Mouse (Mus musculus): Measurements from ENCODE around the gene Mycbpap. TPM values are rescaled to one million over a fixed set of nuclear protein-coding genes. Genes with fewer than 3 reads are reported as not detected.
A peak's percentile ranks its signal among the peaks of the same experiment; 100 is the strongest.

Gene Mycbpap
- total RNA-seq, 2 experiments from 2014 or later, result 8.5 to 8.9 TPM

DNA sequence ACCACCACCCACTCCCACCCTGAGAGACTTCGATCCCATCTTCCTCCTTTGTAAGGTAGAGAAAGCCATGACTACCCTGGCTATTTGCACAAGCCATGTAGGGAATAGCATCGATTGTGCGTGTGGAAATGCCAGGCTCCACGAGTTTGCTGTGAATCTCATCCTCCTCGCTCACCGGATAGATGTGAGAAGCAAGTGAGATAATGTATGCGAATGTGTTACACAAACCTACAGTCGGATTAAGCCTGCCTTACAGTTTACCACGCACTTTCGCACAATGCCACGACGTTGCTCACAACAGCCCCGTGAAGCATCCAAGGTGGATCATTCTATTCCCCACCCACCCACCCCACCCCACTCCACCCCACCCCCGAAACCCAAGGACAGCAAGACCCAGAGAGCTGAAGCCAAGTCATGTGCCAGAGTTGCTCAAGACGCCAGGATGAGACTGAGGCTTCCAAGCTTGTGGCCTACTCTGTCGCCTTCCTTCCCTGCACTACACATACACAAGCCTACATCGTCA, 55.1 kb downstream of the Mycbpap start:
- Histone ChIP-seq H3K27ac (no peak overlapping the region; the same call in 1 of the 2 replicates), H3K4me3 (no peak overlapping the region)
- intact Hi-C loops (cut with DNase I), result no loop called here
- TF ChIP-seq CTCF (IDR thresholded peaks at IDR 0.05), result no peak
- DNase-seq (ENCODE audit: extremely low spot score in 1 of 2, low spot score in 2 of 2), result no peak

DNA sequence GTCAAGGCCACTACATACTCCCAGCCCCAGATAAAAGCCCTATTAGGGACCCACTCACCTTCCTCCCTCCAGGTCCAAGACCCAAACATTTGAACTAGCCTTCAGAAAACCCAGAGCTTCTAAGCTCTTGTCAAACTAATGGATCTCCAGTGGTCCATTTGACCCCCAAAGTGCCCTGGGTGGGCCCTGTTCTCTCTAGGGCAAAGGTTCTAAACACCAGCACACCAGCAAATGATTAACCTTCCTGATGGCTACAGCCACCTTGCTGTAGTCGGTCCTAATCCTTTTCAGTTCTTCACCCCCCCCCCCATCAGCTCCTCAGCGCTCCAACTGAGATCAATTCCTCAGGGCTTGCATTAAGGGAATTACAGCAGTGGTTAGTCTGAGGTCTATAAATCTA, 57.4 kb downstream of the Mycbpap start:
- DNase-seq (ENCODE audit: extremely low spot score in 1 of 2, low spot score in 2 of 2), result no peak
- TF ChIP-seq CTCF (IDR thresholded peaks at IDR 0.05), result no peak
- intact Hi-C loops (cut with DNase I), result no loop called here
- no peak overlapping the region for H3K4me3 ChIP-seq
- no peak overlapping the region for H3K27ac ChIP-seq

DNA sequence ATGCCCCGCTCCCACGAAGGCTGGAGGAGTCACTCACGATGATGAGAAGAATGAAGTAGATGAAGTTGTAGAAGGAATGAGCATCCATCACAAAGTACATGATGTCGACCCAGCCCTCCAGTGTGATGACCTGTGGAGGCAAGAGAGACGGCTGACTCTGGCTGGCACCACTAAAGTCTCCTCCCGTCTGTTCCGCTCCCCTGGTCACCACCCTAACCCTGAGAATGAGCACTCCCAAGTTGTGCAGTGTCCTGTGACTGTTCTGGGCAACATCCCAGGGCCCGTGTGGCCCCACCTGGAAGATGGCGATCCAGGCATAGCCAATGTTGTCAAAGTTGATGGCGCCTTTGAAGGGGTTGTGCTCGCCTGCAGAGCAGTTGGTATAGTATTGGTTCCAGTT, 59.7 kb downstream of the Mycbpap start:
- H3K4me3 ChIP-seq, result no peak overlapping the region
- DNase-seq (ENCODE audit: extremely low spot score in 1 of 2, low spot score in 2 of 2), result no peak
- no peak for TF ChIP-seq CTCF (IDR thresholded peaks at IDR 0.05)
- intact Hi-C loops (cut with DNase I), result no loop called here
- H3K27ac ChIP-seq, result no peak overlapping the region

DNA sequence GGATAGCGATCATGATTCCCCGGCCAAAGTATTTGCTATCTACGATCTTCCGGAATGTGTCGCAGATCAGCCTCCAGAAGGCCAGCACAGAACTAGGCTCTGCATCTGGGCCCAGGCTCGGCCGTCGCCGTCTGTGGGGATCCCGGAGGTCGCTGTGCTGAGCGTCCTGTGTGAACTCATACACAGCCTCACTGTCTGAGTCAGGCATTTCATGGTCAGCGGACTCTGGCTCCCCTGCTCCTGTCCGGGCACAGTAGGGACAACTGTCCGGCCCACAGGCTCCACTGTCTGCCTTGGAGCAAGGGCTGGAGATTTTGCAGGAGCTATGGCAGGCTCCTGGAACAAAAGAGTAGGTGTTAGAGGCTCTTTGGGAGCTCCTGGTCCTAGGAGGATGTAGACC, 64.5 kb downstream of the Mycbpap start:
- intact Hi-C loops (cut with DNase I), result no loop called here

DNA sequence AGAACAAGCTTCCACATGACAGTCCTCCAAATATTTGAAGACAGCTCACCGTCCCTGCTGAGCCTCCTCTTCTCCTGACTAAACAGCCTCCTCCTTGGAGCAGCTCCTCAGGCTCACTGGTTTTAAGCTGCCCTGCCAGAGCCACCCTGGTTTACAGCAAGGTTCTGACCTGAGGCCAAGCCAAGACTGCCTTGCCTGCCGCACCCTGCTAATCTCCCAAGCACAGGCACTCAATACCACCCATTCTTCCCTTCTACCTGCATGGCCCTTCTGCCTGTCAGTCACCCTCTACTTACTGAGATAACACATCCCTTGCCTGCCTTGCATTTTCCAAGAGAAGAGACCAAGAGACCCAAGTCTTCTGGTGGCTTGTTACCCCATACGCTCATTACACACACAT, 65.2 kb downstream of the Mycbpap start:
- H3K27ac ChIP-seq, result no peak overlapping the region
- no peak overlapping the region for H3K4me3 ChIP-seq
- no peak for TF ChIP-seq CTCF (IDR thresholded peaks at IDR 0.05)
- DNase-seq (ENCODE audit: extremely low spot score in 1 of 2, low spot score in 2 of 2), result no peak
- intact Hi-C loops (cut with DNase I), result no loop called here

More for the DNA sequence above, 64.5 kb downstream of the Mycbpap start:
- Histone ChIP-seq H3K27ac (no peak overlapping the region), H3K4me3 (no peak overlapping the region)
- no peak for DNase-seq (ENCODE audit: extremely low spot score in 1 of 2, low spot score in 2 of 2)
- no peak for TF ChIP-seq CTCF (IDR thresholded peaks at IDR 0.05)

DNA sequence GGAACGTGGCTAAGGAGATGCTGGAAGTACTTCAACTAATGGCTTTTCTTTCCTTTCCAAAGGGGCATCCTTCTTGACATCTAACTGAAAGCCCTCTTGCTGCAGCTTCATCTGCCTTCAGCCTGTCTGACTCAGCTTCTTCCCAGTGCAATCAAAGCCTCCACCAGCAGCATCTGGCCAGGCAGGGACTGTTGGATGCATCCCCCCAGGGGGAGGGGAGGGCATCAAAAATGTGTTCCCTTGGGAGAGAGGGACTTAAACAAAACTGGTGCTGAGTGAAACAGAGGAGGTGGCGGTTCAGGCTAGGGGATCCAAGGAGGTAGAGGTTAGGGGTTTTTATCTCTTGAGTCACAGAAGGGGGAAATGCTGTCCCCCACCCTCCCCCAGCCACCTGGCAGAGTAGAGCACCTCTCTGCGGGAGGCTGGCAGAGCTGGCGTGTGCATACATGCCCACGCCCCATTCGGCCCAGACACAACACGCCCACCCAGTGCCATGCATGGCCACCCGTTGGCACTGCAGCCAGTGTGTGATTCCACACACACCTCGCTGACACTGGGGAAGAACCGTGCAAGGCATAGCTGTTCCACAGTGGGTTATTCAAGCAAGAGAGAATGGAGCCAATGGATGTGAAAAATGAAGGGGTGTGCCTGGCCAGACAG, 66.3 kb downstream of the Mycbpap start:
- DNase-seq (ENCODE audit: extremely low spot score in 1 of 2, low spot score in 2 of 2), result peak in 1 of 2 experiments; percentile 41
- Histone ChIP-seq H3K27ac (peak overlapping the region; percentile 44), H3K4me3 (no peak overlapping the region)
- intact Hi-C loops (cut with DNase I), result no loop called here
- no peak for TF ChIP-seq CTCF (IDR thresholded peaks at IDR 0.05)

DNA sequence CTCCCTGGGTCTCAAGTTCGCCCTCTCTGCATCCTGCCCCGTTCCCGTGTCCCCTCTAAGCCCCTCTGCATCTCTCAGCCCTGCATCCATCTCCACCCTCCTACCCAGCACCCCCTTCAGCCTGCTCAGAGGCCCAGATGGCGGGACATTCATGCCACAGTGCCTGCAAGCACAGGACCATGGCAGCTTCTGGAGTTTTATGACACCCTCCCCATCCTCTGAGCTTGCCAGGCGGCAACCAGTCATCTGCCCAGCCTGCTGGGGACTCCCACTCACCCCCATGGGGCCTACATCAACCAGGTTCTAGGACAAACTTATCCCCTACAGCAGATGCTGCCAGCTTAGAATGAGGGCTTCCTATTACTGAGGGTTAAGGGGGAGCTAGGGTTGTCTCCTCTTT, 66.8 kb downstream of the Mycbpap start:
- intact Hi-C loops (cut with DNase I), result no loop called here
- no peak for TF ChIP-seq CTCF (IDR thresholded peaks at IDR 0.05)
- peak overlapping the region; percentile 44; the same call in 1 of the 2 replicates for H3K27ac ChIP-seq

More for the DNA sequence above, 66.8 kb downstream of the Mycbpap start:
- no peak overlapping the region for H3K4me3 ChIP-seq
- peak in 1 of 2 experiments; percentile 54 for DNase-seq (ENCODE audit: extremely low spot score in 1 of 2, low spot score in 2 of 2)

Other genes starting within 250 kb of the Mycbpap start
- gene Gm21885, start 239.9 kb downstream of the Mycbpap start, total RNA-seq (2021), result not detected
- 100 to 1,000 TPM; 123 to 124 TPM for gene Luc7l3, start 199.8 kb downstream of the Mycbpap start, total RNA-seq (2021)
- gene Ankrd40, start 193.7 kb downstream of the Mycbpap start, total RNA-seq (2021), result 100 to 1,000 TPM; 125 to 126 TPM
- 1 to 10 TPM; 1.6 to 2.4 TPM for gene Abcc3, start 128.7 kb downstream of the Mycbpap start, total RNA-seq (2021)
- gene Cacna1g, start 47.5 kb downstream of the Mycbpap start, total RNA-seq (2021), result 10 to 100 TPM; 93.0 to 98.7 TPM
- gene Spata20, start 35.6 kb downstream of the Mycbpap start, total RNA-seq (2021), result under 1 TPM; 0.41 to 0.51 TPM
- under 1 TPM; 0.79 TPM for gene Epn3, start 21.8 kb downstream of the Mycbpap start, total RNA-seq (2021)
- 10 to 100 TPM; 12.8 to 15.0 TPM for gene Rsad1, start 27.5 kb upstream of the Mycbpap start, total RNA-seq (2021)
- gene Chad, start 43.3 kb upstream of the Mycbpap start, total RNA-seq (2021), result under 1 TPM; 0.33 to 0.34 TPM
- gene Acsf2, start 80.1 kb upstream of the Mycbpap start, total RNA-seq (2021), result 10 to 100 TPM; 14.3 to 14.4 TPM
- gene Lrrc59, start 108.0 kb upstream of the Mycbpap start, total RNA-seq (2021), result 10 to 100 TPM; 90.1 to 93.1 TPM
- 10 to 100 TPM; 63.7 to 66.4 TPM for gene Mrpl27, start 132.0 kb upstream of the Mycbpap start, total RNA-seq (2021)
- not detected for gene Eme1, start 132.2 kb upstream of the Mycbpap start, total RNA-seq (2021)
- gene Xylt2, start 155.8 kb upstream of the Mycbpap start, total RNA-seq (2021), result 10 to 100 TPM; 25.4 to 26.0 TPM
- gene Gm11541, start 182.8 kb upstream of the Mycbpap start, total RNA-seq (2021), result not detected
- under 1 TPM in 1 of 2 experiments, not detected in 1; 0.58 TPM for gene Cdc34b, start 220.0 kb upstream of the Mycbpap start, total RNA-seq (2021)